Mouse (Mus musculus): ENCODE measurements around the gene B3gat3. TPM values are rescaled to one million over a fixed set of nuclear protein-coding genes. Genes with fewer than 3 reads are reported as not detected.
"Not testable (repeated sequence)": the region's sequence is repeated elsewhere in the genome, so short reads cannot be mapped to it uniquely, and the experiment has no call there.

Gene B3gat3
- total RNA-seq (2021), result 10 to 100 TPM; 56.3 to 66.1 TPM
- long read RNA-seq, experiment 1, transcript B3gat3-203 (5 exons, 909 nt), result minor isoform, 11 of 87 reads
- long read RNA-seq, experiment 1, transcript B3gat3-201 (5 exons, 1,603 nt), result major isoform, 66 of 87 reads
- long read RNA-seq, experiment 1, partial matches to known transcripts, result 4 of 87 reads
- long read RNA-seq, experiment 1, other reads (novel, unspliced or antisense), result 6 of 87 reads
- long read RNA-seq, experiment 2, transcript B3gat3-201 (5 exons, 1,603 nt), result major isoform, 27 of 34 reads
- long read RNA-seq, experiment 2, partial matches to known transcripts, result 3 of 34 reads
- long read RNA-seq, experiment 2, other reads (novel, unspliced or antisense), result 1 of 34 reads

DNA sequence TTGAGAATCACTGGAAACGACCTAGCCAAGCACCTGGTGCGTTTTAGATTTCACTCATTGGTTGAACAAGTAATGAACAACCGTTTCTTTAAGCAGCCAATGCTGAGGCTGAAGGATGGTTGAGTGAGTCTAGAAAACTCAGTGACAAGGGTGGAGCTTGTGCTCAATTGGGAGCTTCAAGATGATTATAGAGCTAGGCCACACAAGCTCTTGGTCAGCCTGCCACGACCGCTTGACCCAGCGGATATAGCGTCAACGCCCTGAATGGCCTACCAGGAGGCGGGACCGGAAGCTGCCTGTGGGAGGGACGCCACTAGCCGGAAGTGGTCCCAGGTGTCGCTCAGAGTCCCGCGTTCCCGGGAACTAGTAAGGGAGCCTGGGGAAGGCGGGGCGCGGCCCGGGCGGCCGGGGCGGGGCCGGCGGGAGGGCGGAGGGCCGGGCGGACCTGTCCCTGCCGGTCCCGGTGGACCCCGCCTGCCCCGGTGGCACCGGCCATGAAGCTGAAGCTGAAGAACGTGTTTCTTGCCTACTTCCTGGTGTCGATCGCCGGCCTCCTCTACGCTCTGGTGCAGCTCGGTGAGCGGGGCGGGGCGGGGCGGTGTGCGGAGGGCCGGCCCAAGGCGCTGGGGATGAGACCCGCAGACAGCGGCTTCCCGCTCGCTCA lies at the start of gene B3gat3:
B3gat3 (plus strand) TSS at position 302 of the 664 bp plus-strand sequence.
- DNase-seq, result peak; percentile 98

DNA sequence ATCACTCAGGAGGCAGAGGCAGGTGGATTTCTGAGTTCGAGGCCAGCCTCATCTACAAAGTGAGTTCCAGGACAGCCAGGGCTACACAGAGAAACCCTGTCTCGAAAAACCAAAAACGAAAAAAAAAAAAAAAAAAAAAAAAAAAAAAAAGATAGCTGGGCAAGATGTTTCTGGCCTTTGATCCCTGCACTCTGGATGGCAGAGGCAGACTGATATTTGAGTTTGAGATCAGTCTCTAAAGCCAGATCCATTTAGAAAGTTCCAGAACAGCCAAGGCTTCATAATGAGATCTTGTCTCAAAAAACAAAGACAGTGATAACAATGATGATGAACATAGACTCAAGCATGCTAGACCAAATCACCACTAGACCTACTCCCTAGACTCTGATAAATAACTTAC lies 49.8 kb upstream of the B3gat3 start:
- not testable (repeated sequence) for DNase-seq

DNA sequence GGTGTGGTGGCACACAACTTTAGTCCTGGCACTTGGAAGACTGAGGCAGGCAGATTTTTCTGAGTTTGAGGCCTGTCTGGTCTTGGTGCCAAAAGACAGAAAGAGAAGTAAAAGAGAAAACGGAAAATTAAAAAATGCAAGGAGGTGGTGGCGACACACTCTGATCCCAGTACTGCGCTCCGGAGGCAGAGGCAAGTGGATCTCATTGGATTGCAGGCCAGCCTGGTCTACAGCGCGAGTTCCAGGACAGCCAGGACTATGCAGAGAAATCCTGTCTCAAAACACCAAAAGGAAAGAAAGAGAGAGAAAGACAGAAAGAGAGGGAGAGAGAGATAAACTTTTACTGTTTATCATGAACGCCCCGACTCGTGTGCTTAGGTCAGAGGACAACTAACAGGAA lies 49.3 kb upstream of the B3gat3 start:
- DNase-seq, result peak in 1 of 2 experiments; percentile 19

DNA sequence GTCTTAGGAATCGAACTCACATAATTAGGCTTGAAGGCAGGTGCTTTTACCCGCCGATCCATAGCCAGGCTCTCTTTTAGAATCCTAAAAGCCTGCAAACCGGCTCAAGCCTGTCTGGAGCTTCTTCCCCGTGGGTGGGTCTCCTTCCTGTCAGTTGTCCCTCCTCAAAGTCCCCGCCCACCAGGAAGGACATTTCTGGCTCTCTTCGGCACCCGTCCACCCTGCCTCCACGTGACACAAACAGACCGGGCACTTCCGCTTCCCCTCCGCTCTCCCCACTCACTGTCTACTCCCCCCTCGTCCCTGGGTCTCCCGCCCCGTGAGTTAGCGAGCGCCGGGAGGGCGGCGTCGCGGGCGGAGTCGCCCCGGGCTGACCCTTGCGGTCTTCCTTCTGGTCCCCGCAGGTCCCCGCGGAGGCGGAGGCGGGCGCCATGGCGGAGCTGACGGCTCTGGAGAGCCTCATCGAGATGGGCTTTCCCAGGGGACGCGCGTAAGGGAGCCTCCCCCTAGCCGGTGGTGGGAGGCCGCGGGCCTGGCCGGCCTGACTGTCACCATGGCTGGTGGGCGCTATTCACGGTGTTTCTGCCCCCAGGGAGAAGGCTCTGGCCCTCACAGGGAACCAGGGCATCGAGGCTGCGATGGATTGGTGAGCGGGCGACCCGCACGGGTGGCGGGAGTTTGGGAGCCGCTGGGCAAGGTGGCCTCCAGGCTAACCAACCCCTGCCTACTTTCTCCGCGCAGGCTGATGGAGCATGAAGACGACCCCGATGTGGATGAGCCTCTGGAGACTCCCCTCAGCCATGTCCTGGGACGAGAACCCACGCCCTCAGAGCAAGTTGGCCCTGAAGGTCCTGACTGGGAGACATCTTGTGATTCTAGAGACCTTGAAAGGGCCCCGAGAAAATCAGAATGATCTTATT lies 48.6 kb upstream of the B3gat3 start, which contains the start of gene Ubxn1:
Ubxn1 (plus strand) TSS at position 230 of the 920 bp plus-strand sequence.
- DNase-seq, result peak; percentile 97 to 98

DNA sequence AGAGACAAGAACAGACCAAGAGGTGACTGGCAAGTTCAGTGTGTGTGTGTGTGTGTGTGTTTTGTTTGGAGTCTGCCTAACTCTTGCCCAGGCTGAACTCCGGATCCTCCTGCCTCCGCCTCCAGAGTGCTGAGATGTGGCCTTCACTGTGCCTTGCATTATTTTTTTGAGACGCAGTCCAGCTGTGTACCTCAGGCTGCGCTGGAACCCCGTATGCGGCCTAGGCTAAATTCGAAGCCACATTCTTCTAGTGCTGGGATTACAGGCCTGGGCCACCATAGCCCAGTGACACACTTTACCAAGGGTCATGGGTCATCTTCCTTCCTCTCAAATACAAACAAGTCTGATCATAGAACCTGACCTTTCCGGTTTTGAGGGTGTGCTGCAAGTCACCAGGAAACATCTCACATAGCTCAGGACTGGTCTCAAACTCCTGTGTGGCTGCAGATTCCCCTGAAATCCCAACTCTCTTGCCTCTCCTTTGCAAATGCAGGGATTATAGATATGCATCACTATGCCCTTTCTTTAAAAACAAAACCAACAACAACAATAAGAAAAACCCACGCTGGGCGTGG lies 47.8 kb upstream of the B3gat3 start:
- peak in 1 of 2 experiments; percentile 23 for DNase-seq

DNA sequence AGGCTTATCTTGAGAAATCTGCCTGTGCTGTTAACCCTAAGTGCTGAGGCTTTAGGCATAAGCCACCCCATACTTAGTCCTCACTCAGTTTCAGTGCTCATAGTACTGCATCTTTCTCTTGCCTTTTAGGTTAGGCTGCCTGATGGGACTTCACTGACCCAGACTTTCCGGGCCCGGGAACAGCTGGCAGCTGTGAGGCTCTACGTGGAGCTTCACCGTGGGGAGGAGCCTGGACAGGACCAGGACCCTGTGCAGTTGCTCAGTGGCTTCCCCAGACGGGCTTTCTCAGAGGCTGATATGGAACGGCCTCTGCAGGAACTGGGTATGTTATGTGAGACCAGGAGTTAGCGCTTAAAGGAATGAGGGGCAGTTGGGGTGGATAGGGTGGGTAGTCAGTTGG lies 45.1 kb upstream of the B3gat3 start:
- DNase-seq, result no peak

DNA sequence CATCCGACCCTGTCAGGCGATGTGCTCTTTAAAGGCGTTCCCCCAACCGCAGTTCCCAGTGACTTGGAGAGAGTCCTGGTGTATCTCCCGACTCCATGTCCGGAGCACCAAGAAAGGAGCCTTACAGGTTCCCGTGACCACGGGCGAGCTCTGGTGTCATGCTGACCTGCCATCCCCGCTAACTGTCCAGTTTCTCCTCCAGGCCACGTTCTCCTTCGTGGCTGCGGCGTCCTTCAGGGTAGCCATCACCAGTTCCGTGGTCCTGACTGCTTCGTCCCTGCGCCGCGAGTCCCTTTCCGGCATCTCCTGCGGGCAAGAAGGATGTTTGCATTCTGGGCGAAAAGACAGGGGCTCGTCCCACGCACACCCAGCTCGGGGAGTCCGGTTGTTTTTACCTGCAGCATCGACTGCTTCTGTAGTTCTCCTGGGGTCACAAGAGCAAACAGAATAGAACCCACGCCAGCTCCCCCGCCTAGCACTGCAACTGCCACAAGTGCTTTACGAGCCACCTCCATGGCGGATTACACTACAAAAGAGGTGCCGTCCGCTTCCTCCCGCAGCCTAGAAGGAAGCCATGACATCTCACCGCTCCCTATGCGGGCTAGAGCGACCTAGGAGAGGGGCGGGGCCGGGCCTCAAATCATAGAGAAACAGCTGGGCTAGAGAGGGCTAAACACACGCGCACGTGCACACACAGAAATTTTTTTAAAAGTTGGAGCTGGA lies 39.7 kb upstream of the B3gat3 start, which contains the start of gene Uqcc3:
Uqcc3 (minus strand) TSS at position 613 of the 723 bp plus-strand sequence.
- DNase-seq, result peak; percentile 92 to 93

DNA sequence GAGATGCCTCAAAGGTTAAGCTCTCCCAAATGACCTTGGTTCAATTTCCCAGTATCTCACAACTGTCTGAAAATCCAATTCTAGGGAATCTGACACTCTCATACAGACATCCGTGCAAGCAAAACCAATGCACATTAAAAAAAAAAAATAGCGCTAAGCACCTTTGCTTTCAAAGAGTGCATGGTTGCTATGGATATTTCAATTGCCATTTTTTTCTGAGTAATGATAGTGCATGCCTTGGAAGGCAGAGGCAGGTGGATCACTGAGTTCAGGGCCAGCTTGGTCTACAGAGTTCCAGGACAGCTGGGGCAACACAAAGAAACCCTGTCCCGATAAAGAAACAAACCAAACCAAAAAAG lies 39.2 kb upstream of the B3gat3 start:
- DNase-seq, result no peak

DNA sequence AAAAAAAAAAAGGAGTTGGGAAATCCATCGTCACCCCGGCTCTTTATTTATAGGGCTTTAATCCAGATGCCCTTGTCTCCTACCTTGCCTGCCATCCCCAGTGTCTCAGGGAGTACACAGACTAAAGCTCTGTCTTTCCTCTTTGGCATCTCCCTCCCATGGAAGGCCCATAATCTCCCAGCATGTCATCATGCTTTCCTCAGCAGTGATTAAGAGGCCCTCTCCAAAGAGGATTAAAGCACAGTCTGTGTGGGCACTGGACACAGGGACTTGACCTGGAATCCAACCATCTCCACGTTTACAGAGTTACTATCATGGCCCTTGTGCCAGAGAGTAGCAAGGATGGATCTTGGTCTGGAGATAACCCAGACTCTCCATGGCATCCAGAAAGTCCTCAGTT lies 36.6 kb upstream of the B3gat3 start, which contains the start of the genes Lbhd1 and Gm49403:
Lbhd1 (plus strand) TSS at position 117 of the 400 bp plus-strand sequence.
Gm49403 (plus strand) TSS at position 315 of the 400 bp plus-strand sequence.
- DNase-seq, result no peak

DNA sequence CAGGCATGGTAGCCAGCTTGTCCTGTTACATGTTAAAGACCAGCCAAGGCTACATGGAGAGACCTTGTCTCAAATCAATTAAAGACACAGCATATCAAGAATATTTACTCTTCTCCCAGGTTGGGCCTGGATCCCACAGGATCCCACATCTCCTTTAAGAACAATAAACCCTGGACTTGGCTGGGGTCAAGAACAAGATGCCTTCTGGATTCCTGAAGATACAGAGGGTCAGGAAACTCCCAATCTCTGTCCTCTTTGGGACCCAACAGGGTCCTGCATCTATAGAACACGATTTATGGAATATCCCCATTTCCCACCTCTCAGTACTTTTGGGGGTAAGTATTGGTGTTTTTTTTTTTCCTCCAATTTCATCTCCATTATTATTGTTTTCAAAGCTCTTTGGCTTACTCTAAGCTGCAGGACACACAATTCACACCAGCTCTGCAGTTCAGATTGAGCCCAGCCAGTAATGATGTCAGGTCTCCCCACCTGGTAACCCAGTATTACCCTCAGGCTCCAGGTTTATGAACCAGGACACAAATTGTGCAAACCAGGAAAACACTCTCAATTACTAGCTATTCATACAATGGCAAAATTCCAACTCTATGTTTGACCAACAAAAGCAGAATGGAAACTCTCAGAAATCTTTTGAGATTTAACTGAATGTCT lies 33.1 kb upstream of the B3gat3 start:
- DNase-seq, result no peak

DNA sequence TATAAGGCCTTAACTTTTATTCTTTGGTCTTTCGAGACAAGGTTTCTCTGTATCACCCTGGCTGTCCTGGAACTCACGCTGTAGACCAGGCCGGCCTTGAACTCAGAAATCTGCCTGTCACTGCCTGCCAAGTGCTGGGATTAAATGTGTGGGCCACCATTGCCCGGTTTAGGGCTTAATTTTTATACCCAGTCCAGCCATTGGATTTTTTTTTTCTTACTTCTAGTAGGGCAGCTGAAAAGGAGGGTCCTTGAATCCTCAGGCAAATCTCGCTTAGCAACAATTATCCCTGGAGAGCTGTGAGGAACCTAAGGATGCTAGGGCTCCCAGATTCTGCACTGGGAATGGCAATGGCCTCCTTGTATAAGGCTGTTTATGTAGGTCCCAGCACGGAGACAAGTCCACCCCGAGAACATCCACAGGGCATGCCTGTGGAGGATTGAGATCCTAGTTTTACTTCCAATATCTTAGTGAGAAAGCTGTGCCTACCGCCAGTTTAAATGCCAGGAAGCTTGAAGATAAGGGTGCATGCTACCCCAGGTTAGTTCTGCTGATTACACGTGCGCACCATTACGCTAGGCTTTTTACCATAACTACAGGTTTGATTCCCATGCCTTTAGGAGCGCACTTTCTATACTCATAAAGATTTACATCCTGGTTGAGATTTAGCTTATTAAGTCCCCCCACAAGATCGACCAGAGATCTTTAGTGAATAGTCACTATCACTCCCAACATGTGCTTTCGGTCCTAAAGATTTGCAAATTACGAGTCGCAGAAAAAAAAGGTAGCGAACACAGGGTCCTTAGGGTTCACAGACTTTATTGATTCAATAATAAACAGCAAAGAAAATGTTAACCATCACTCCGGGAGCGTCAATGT lies 32.4 kb upstream of the B3gat3 start:
- DNase-seq, result no peak

DNA sequence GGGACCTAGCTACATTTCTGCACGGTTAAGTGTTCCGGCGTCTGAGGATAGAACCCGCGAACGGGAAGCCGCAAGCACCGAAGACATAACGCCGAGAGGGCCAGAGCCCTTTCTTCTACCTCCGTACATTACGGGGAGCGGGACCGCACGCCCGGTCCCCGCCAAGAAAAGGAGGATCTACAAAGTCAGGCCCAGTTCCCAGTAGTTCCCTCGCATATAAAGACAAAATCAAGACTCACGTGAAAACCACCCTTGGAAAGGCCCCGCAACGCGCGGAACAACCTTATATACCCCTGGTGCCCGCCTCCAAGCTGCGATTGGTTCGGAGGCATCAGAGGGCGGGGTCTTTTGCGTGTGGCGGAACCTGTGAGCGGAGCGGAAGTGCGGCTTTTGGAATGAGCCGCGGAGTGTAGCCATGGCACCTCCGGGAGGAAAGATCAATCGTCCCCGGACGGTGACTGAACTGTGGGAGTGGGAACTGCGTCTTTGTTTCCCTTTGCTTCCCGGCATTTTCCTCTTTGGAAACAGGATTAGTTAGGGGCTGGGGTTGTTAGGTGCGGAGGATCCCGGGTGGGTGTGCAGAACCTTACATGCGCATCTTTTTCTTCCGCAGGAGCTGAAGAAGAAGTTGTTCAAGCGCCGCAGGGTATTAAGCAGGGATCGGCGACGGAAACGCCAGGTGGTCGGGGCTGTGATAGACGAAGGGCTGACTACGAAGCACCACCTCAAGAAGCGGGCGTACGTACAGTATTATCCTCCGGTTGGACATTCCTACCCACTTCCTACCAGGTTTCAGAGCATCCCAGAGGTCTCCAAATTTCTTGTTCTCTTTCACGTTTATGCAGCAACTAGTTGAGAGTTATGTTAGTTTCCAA lies 31.4 kb upstream of the B3gat3 start, which contains the start of the genes 1810009A15Rik and Gm49416:
1810009A15Rik (plus strand) TSS at position 343 of the 875 bp plus-strand sequence.
Gm49416 (plus strand) TSS at position 416 of the 875 bp plus-strand sequence.
- DNase-seq, result peak; percentile 94 to 96

DNA sequence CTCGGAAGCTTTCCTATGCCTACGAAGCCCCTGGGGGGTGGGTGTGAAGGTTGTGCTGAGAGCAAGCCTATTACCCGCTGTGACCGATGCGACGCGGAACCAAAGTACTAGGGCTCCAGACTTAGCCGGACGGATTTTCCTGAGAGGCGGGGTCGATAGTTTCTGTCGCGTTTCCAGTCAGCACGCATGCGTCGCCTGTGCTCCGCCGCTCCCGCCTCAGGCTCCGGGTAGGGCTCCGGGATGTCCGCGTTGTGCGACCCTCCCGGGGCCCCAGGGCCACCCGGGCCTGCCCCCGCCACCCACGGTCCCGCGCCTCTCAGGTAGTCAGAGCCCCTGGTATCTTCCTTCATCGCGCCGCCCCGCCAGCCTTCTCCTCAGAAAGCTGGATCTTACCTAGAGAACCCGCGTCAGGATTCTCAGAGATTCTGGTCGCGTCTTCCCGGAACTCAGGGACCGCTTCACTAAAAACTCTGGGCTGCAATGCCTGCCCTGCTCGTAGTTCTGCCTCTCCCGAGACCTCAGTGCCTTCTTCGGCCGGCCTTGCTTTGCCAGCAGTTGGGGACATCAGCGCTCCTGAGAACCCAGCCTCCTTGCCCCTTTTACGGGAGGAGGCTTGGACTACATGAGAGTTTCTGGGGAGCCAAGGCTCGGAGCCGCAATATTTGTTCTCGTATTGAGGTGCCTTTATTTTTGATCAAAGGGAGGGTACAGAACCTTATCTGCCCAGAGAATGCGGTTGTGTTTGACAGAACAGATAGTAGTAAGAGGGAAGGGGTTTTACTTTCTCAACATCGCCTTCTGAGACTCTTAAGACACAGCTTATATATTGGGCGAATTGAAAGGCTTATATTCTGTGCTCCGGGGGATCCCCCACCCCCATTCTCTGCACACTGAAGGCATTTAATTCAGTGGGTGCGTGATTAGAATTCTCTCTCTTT lies 27.1 kb upstream of the B3gat3 start, which contains the start of gene Ints5:
Ints5 (plus strand) TSS at position 177 of the 938 bp plus-strand sequence.
- DNase-seq, result peak; percentile 88

DNA sequence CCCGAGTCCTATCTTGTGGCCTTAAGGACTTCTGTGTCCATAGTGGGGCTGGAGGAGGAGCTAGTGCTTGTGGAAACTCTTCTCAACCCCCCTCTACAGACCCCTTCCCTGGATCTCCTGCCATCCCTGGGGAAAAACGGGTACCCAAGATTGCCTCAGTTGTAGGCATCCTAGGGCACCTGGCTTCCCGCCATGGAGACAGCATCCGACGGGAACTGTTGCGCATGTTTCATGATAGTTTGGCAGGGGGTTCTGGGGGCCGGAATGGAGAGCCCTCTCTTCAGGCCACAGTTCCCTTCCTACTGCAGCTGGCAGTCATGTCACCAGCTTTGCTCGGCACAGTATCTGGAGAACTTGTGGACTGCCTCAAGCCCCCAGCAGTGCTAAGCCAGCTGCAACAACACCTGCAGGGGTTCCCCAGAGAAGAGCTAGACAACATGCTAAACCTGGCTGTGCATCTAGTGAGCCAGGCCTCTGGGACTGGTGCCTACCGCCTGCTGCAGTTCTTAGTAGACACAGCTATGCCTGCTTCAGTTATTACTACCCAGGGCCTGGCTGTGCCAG lies 24.7 kb upstream of the B3gat3 start:
- no peak for DNase-seq

DNA sequence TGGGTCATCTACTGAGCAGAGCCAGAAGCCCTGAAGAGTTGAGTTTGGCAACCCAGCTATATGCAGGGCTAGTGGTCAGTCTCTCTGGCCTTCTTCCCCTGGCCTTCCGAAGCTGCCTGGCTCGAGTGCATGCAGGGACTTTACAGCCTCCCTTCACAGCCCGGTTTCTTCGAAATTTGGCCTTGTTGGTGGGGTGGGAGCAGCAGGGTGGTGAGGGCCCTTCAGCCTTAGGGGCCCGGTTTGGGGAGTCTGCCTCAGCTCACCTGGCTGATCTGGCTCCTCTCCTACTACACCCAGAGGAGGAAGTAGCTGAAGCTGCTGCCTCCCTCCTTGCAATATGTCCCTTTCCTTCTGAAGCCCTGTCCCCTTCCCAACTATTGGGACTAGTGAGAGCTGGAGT lies 23.9 kb upstream of the B3gat3 start:
- not testable (repeated sequence) for DNase-seq

DNA sequence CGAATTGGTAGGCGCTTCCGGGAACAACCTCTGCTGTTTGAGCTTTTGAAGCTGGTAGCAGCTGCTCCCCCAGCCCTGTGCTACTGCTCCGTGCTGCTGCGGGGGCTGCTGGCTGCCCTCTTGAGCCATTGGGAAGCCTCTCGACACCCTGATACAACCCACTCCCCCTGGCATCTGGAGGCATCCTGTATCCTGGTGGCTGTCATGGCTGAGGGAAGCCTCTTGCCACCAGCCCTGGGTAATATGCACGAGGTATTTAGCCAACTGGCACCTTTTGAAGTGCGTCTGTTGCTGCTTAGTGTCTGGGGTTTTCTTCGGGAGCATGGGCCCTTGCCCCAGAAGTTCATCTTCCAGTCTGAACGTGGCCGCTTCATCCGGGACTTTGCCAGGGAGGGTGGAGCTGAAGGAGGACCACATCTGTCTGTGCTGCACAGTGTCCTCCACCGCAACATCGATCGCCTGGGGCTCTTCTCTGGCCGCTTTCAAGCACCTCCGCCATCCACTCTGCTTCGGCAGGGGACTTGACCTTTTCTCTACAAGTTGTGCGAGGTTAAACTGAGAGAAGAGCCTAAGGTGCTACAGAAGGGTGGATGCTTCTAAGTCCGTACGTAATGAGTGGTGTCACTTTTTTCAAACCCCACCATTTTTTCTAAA lies 22.8 kb upstream of the B3gat3 start:
- DNase-seq, result peak; percentile 70 to 77

Measured in adrenal gland, postnatal 36 days (tissue).